Mouse (Mus musculus) midbrain, embryonic 13.5 days (tissue): ENCODE data around the gene Lhx3. TPM values are rescaled to one million over a fixed set of nuclear protein-coding genes. Genes with fewer than 3 reads are reported as not detected.

Experiments
- ATAC-seq: fragments of 200-750 bp; cut with Nextera tagmentation; 2 replicates; pipeline ENCODE4 v1.8.0; 2017; ENCODE audit warnings: mild to moderate bottlenecking, moderate TSS enrichment, moderate library complexity
- H3K27ac ChIP-seq: fragments of 300-500 bp; sonication (generic); 2 replicates; pipeline ENCODE4 v1.5.1; 2015; ENCODE audit warnings: inconsistent platforms, mild to moderate bottlenecking, moderate library complexity
- H3K27me3 ChIP-seq: fragments of 300-500 bp; sonication (generic); 2 replicates; pipeline ENCODE4 v1.6.1; 2015; ENCODE audit warnings: mild to moderate bottlenecking, inconsistent platforms
- H3K36me3 ChIP-seq: fragments of 300-500 bp; sonication (generic); 2 replicates; pipeline ENCODE4 v1.6.1; 2015; ENCODE audit warnings: mild to moderate bottlenecking, inconsistent platforms
- H3K4me1 ChIP-seq: fragments of 300-500 bp; sonication (generic); replicated peaks from 2 replicates; pipeline ENCODE4 v1.6.1; 2015; ENCODE audit warnings: inconsistent platforms
- H3K4me2 ChIP-seq: fragments of 300-500 bp; sonication (generic); replicated peaks from 2 replicates; pipeline ENCODE4 v1.6.1; 2015; ENCODE audit warnings: moderate library complexity, mild to moderate bottlenecking, inconsistent platforms
- H3K4me3 ChIP-seq: fragments of 300-500 bp; sonication (generic); replicated peaks from 2 replicates; pipeline ENCODE4 v1.5.1; 2015; ENCODE audit warnings: mild to moderate bottlenecking, inconsistent platforms
- H3K9ac ChIP-seq: fragments of 300-500 bp; sonication (generic); replicated peaks from 2 replicates; pipeline ENCODE4 v1.6.1; 2015; ENCODE audit warnings: mild to moderate bottlenecking, inconsistent platforms
- H3K9me3 ChIP-seq: fragments of 300-500 bp; sonication (generic); 2 replicates; pipeline ENCODE4 v1.6.1; 2016; ENCODE audit warnings: mild to moderate bottlenecking, inconsistent platforms
- WGBS: fragments of 180-500 bp; shearing (Covaris S2); methylation state at CpG from one replicate; pipeline ENCODE4 v1.1.7; 2015; 5-methylcytosine and 5-hydroxymethylcytosine counted together
- polyA plus RNA-seq: library from polyadenylated mRNA; unstranded; fragments of >200 nt; fragmentation: Nextera tagmentation; extraction: Ambion mirVana; gene quantifications from 2 replicates; pipeline ENCODE4 v1.2.1, GENCODE M21; 2015

The Lhx3 gene
- polyA plus RNA-seq, 1 experiment from 2014 or later, result 0.17 TPM

DNA sequence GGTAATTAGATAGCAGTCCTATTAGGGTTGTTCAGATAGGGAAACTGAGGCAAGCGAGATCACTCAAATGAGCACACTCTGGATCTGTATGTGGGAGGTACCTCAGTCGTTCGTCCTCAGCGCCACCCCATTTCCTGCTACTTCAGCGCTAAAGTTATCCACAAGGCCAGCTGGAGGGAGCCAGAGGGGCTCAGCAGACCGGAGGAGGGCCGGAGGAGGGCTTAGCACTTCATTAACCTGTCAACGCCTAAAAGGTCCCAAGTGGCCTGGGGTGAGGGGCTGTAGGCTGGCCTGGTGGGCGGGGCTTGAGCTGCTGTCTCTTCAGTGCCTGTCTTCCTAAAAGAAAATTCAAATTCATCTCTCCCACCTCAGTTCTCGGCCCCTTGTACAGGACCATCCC is 9.6 kb downstream of the Lhx3 start:
- peak overlapping the region; percentile 9; the same call in 1 of the 2 replicates for H3K4me2 ChIP-seq

DNA sequence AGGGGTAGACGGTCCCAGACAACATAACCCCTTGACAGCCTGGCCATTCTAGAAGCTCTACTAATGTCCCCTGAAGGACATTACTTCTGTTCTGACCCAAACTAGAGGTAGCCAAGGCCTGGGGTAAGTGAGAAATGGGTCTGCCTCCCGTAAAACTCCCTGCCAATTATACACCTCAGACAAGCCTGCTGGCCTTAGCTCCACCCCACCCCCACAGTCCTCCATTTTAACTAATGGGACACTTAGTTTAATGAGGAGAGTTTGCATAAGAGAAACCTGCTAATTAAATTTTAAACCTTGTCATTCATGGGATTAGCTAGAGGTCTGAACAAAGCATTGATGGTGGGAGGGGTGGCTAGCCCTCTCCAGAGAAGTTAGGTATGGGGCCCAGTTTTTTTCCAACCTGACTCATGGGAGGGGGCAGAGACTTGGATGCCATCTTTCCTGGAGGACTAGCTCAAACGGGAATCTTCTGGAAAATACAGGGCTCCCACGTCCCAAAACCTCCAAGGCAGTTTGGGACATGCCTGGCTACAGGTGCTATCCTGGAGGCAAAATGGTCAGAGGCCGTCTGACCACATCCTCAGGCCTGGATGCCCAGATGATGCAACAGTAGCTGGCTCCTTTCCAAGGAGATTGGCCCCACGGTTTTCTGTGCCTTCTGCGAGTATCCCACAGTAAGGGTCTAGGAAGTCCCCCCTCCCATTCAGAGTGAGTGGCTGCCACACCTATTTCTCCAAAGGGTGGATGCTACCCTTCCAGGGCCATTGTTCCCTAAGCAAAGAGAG is 13.3 kb downstream of the Lhx3 start:
- H3K36me3 ChIP-seq, result no peaks in the 10 kb centered on the region
- no peaks in the 10 kb centered on the region for H3K9me3 ChIP-seq
- 30% methylated on average over 7 of the region's 7 CpGs for WGBS
- ATAC-seq, result no peak
- no peak overlapping the region for H3K9ac ChIP-seq
- H3K4me2 ChIP-seq, result no peak overlapping the region
- no peak overlapping the region for H3K27ac ChIP-seq
- peaks cover 68% of the 10 kb centered on the region for H3K27me3 ChIP-seq
- peaks cover 28% of the 10 kb centered on the region for H3K4me1 ChIP-seq
- H3K4me3 ChIP-seq, result no peak overlapping the region

More for the DNA sequence above, 9.6 kb downstream of the Lhx3 start:
- Histone ChIP-seq H3K9ac (no peak overlapping the region), H3K4me1 (peaks cover 42% of the 10 kb centered on the region), H3K4me3 (0 out of 2 replicates have a peak overlapping the region, but pooled peaks have one; percentile 0), H3K36me3 (no peaks in the 10 kb centered on the region), H3K27me3 (peaks cover 97% of the 10 kb centered on the region), H3K27ac (no peak overlapping the region), H3K9me3 (no peaks in the 10 kb centered on the region)
- ATAC-seq, result no peak
- 0% methylated on average over 10 of the region's 10 CpGs for WGBS

DNA sequence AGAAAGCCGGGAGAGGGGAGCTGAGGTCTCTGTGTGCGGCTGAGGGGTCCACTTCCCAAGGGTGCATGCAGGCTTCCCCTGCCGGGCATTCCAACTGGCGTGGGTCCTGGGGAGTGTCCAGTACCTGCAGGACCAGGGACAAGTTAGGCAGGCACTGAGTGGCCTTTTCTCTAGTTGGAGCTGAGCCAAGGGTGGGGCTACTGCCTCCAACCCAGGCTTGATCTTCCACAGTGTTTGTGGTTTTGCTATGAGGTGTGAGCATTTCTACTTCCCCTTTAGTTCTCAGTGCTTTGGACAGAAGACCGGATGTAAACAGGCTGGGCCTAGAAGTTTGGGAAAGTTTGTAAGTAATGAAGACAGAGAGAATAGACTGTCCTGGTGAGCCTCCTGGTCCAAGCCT is 19.6 kb downstream of the Lhx3 start:
- no peaks in the 10 kb centered on the region for H3K4me1 ChIP-seq
- no peaks in the 10 kb centered on the region for H3K36me3 ChIP-seq
- ATAC-seq, result no peak
- no peak overlapping the region for H3K4me2 ChIP-seq
- 84% methylated on average over 5 of the region's 5 CpGs for WGBS
- no peak overlapping the region for H3K27ac ChIP-seq
- H3K9ac ChIP-seq, result no peak overlapping the region
- H3K9me3 ChIP-seq, result no peaks in the 10 kb centered on the region
- peaks cover 22% of the 10 kb centered on the region for H3K27me3 ChIP-seq
- no peak overlapping the region for H3K4me3 ChIP-seq

DNA sequence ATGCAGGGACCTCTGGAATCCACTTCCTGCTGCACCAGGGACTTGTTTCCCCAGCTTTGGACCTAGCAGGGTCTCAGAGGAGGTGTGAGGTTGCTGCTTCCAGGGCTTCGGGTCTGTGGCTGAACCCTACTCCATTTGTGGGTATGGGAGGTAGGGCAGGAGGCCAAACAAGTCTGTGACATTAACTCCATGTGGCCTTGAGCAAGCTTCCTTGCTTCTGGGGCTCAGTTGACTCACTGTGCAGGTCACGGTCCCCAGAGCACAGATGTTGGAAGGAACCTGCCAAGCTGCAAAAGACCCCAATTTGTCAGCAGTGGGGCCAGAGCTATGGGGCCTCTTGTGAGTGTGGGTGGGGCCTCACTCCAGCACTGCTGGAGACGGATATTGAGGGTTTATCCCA is 23.7 kb downstream of the Lhx3 start:
- Histone ChIP-seq H3K4me1 (0 out of 2 replicates have a peak, but pooled peaks cover 4% of the 10 kb centered on the region), H3K9me3 (no peaks in the 10 kb centered on the region), H3K9ac (no peak overlapping the region), H3K4me3 (no peak overlapping the region), H3K27ac (no peak overlapping the region), H3K4me2 (no peak overlapping the region), H3K27me3 (peaks cover 13% of the 10 kb centered on the region; the same call in 1 of the 2 replicates), H3K36me3 (no peaks in the 10 kb centered on the region)
- WGBS, result 64% methylated on average over 3 of the region's 3 CpGs
- no peak for ATAC-seq

DNA sequence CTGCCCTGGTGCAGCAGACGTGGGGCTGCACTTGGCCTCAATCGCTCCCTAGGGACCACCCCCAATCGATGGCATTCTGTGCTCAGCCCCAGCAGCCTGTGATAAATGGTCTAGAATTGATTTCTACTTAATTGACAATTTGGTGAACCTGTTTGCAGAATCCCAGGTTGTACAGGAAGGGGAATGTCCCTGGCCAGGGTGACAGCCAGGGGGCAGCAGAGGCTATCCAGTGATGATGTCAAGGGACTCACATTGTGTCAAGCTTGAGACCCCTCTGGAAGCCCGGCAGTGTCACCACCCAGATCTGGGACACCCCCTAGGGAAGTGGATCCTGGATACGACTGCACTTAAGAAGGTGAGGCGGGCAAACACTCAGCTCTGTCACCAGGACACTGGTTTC is 25.4 kb downstream of the Lhx3 start:
- Histone ChIP-seq H3K27me3 (peaks cover 9% of the 10 kb centered on the region; the same call in 1 of the 2 replicates), H3K4me1 (0 out of 2 replicates have a peak, but pooled peaks cover 4% of the 10 kb centered on the region), H3K27ac (no peak overlapping the region), H3K4me3 (no peak overlapping the region), H3K4me2 (no peak overlapping the region), H3K36me3 (no peaks in the 10 kb centered on the region), H3K9ac (no peak overlapping the region), H3K9me3 (no peaks in the 10 kb centered on the region)
- peak; percentile 48; the same call in 1 of the 2 replicates for ATAC-seq
- WGBS, result 17% methylated on average over 6 of the region's 6 CpGs

DNA sequence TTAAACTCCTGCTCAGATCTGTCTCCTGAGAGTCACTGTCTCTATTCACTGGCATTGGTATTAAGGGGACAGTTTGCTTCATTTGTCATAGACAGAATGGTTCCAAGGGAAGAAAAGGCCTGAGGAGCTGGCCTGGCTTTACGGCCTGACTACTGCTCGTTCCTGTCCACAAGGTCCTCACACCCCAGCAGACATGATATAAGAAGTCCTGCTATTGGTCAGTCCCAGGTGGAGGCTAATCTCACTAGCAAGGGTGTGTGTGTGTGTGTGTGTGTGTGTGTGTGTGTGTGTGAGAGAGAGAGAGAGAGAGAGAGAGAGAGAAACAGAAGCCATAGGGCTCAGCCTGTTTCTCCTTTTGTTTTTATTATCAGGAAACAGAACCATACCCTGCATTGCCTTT is 30.9 kb downstream of the Lhx3 start:
- 51% methylated on average over 2 of the region's 2 CpGs for WGBS
- no peak overlapping the region for H3K9ac ChIP-seq
- H3K36me3 ChIP-seq, result no peaks in the 10 kb centered on the region
- no peaks in the 10 kb centered on the region for H3K27me3 ChIP-seq
- no peak for ATAC-seq
- no peak overlapping the region for H3K4me2 ChIP-seq
- H3K9me3 ChIP-seq, result no peaks in the 10 kb centered on the region
- no peak overlapping the region for H3K27ac ChIP-seq
- no peak overlapping the region for H3K4me3 ChIP-seq
- H3K4me1 ChIP-seq, result peaks cover 6% of the 10 kb centered on the region

DNA sequence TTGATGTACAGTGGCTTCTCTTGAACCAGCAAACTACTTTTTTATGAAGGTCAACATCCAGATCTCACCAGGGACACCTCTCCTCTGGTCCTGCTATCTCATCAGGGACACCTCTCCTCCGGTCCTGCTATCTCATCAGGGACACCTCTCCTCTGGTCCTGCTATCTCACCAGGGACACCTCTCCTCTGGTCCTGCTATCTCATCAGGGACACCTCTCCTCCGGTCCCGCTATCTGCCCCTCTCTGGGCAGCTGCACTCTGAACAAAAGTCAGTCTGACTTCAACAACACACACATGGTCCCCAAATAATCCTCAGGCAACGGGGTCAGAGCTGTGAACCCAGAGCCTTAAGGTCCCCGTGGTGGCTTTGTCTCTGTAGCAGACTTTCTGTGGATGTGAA is 31.4 kb downstream of the Lhx3 start:
- ATAC-seq, result no peak
- 50% methylated on average over 5 of the region's 5 CpGs for WGBS
- Histone ChIP-seq H3K4me3 (no peak overlapping the region), H3K36me3 (no peaks in the 10 kb centered on the region), H3K9ac (no peak overlapping the region), H3K9me3 (no peaks in the 10 kb centered on the region), H3K4me1 (peaks cover 6% of the 10 kb centered on the region), H3K27ac (no peak overlapping the region), H3K4me2 (no peak overlapping the region), H3K27me3 (no peaks in the 10 kb centered on the region)

DNA sequence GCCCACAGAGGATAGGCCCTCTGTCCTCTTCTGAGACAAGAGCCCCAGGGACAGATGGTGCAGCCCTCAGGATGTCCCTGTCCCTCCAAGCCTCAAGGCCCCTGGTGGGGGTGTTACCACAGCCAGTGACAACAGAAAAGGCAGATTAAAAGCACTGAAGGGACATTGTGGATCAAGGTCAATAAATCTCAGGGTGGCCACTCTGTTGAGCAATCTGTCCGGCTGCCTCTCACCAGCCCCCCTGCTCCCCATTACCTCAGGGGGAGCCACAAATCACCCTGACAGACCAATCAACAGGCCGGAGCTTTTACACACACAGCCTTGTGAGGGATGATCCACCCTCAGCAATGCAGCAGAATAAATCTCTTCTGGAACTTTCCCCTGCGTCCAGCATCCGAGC is 32.9 kb downstream of the Lhx3 start:
- Histone ChIP-seq H3K27me3 (peaks cover 5% of the 10 kb centered on the region; the same call in 1 of the 2 replicates), H3K4me2 (no peak overlapping the region), H3K9me3 (no peaks in the 10 kb centered on the region), H3K9ac (peak overlapping the region; percentile 41; the same call in 1 of the 2 replicates), H3K36me3 (no peaks in the 10 kb centered on the region), H3K4me1 (peaks cover 15% of the 10 kb centered on the region), H3K27ac (no peak overlapping the region), H3K4me3 (no peak overlapping the region)
- ATAC-seq, result no peak
- 37% methylated on average over 4 of the region's 4 CpGs for WGBS

DNA sequence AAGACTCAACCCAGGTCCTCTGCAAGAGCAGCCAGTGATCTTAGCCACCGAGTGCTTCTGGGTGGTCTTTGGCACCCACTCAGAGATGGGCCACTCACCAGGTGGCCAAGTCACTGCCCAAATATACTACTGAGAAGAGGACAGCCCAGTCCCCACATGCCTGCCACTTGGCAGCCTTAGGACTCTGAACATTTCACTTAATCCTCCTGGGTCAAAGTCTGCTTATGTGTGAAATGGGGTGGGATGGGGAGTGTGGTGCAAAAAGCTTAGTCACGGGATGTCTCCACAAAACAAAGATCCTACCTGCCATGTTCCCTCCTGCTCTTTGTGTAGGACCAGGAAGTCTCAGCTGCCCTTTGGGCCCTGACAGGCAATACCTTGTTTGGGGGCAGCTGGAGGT is 35.9 kb downstream of the Lhx3 start:
- WGBS, result 80% methylated on average over 2 of the region's 2 CpGs
- H3K27me3 ChIP-seq, result peaks cover 5% of the 10 kb centered on the region; the same call in 1 of the 2 replicates
- no peak overlapping the region for H3K4me3 ChIP-seq
- no peak for ATAC-seq
- H3K9me3 ChIP-seq, result no peaks in the 10 kb centered on the region
- no peak overlapping the region for H3K4me2 ChIP-seq
- H3K36me3 ChIP-seq, result no peaks in the 10 kb centered on the region
- peaks cover 32% of the 10 kb centered on the region for H3K4me1 ChIP-seq
- H3K27ac ChIP-seq, result no peak overlapping the region
- H3K9ac ChIP-seq, result no peak overlapping the region

DNA sequence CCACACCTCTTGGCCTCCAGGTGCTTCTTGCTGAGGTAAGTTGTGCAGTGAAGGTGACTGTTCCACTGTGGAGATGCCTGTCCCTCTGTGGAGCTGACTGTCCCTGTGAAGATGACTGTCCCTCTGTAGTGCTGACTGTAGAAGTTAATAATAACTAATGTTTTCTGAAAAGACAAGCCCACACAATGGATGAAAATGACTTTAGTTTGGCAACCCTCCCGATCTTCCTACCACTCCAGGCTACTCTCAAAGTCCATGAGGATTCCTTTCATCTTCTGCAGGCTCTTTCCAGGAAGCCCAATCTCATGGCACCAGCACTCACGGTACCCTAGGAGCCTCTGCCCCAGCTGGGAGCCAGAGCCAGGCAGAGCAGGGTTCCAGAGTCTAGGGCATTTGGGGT is 37.7 kb downstream of the Lhx3 start:
- Histone ChIP-seq H3K36me3 (no peaks in the 10 kb centered on the region), H3K27me3 (peaks cover 5% of the 10 kb centered on the region; the same call in 1 of the 2 replicates), H3K27ac (no peak overlapping the region), H3K4me1 (peaks cover 29% of the 10 kb centered on the region), H3K9ac (no peak overlapping the region), H3K4me3 (no peak overlapping the region), H3K9me3 (no peaks in the 10 kb centered on the region), H3K4me2 (no peak overlapping the region)
- no peak for ATAC-seq
- WGBS, result 59% methylated on average over 2 of the region's 2 CpGs

DNA sequence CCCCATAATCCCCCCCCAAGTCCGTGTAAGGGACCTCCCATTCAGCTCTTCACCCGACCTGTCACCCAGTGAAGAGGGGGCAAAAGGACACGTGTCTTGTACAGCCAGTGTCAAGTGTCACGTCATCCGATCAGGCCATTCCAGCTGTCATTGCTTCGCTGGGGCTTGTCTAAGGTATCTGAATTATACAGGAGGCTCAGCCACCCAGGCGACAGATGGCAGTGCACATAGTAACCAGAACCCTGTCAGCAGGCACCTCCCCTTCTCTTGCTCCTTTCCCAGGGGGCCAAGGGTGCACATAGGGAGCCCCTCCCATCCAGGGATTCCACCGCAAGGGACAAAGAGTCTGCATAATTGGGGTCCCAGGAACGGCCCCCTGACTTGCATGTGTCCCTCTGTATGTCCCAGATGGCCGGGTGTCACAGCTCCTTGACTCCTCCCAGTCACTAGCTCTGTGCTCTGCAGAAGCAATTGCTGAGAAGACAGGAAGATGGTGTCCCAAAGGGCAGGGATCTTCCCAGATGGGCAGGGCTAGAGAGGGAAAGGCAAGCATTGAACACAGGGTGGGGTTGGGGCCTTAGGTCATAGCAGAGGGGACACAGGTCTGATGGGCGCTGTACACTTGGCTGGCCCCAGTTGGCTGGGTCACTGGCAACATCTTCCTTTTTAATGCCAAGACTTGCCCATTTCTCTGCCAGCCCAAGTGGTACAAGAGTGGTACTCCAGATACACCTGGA is 39.1 kb downstream of the Lhx3 start:
- WGBS, result 30% methylated on average over 11 of the region's 11 CpGs
- H3K27ac ChIP-seq, result no peak overlapping the region
- peaks cover 26% of the 10 kb centered on the region for H3K4me1 ChIP-seq
- no peaks in the 10 kb centered on the region for H3K9me3 ChIP-seq
- H3K4me3 ChIP-seq, result no peak overlapping the region
- no peaks in the 10 kb centered on the region for H3K36me3 ChIP-seq
- 0 out of 2 replicates have a peak, but pooled peaks have one; percentile 47 for ATAC-seq
- H3K9ac ChIP-seq, result no peak overlapping the region
- H3K4me2 ChIP-seq, result no peak overlapping the region
- peaks cover 5% of the 10 kb centered on the region; the same call in 1 of the 2 replicates for H3K27me3 ChIP-seq

DNA sequence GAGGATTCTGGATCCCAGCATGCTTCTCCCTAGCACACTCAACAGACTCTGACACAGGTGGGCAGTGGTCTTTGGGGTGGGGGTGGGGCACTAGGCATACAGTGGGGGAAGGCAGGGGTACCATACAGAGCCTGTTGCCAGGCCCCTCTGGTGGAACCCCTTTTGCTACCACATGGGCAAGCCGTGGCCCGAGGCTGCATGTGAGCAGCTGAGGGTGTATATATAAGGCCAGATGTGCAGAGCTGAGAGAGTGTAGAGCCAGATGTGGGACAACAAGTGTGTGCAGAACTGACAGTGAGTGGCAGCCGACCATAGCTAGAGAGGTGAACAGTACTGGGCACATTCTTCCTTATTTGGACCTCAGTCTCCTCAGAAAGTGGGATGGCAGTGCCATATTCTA is 41.2 kb downstream of the Lhx3 start:
- no peaks in the 10 kb centered on the region for H3K9me3 ChIP-seq
- no peak for ATAC-seq

More for the DNA sequence above, 41.2 kb downstream of the Lhx3 start:
- no peak overlapping the region for H3K27ac ChIP-seq
- H3K27me3 ChIP-seq, result peaks cover 5% of the 10 kb centered on the region; the same call in 1 of the 2 replicates
- no peaks in the 10 kb centered on the region for H3K36me3 ChIP-seq
- H3K9ac ChIP-seq, result no peak overlapping the region
- H3K4me3 ChIP-seq, result no peak overlapping the region
- no peak overlapping the region for H3K4me2 ChIP-seq
- 91% methylated on average over 3 of the region's 3 CpGs for WGBS
- peaks cover 26% of the 10 kb centered on the region for H3K4me1 ChIP-seq
